Mouse (Mus musculus) B cell, adult 62 days (primary cell): Measurements from ENCODE around the gene Lix1. TPM values are rescaled to one million over a fixed set of nuclear protein-coding genes. Genes with fewer than 3 reads are reported as not detected.

Experiments used
- total RNA-seq: library from RNA; stranded (reverse); gene quantifications from 4 replicates; pipeline ENCODE4 v1.2.4, GENCODE M21; 2023

Lix1 gene
- total RNA-seq, result 0.20 TPM in 1 of 4 replicates, not detected in the others

DNA sequence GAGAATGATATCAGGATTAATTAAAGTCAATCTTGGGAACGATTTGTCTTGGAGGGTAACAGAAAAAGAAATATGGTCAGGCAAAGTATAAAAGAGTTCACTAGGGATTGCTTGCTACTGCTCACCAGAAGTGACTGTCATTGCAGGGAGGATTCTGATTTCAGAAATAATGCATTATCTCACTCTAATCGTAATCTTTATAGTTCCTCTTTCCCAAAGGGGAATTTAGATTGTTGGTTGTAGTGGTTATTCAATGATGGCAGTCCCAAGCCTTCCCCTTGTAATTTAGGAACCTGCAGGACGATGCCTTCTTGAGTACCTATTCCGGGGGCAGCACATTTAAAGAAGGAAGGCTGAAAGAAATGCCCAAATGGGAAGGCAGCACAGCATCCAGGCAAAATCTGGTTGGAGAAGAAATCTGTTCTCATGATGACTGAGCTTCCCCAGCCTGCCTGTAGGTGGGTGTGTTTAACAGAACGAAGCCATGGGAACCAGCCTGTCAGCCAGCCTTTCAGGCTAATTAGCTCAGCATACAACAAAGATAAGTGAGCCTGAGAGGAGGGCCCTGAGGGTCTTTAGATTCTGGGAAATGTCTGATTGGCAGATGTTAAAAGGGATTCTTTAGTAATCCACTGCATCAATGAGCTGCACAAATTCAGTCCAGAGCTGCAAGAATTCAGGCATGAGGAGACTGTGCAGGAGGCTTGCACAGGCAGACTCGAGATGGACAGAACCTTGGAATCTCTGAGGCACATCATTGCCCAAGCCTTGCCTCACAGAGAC is at the start of gene Lix1:
Gene Lix1, plus strand, starts transcription at position 451 of the 783 bp plus-strand sequence.

DNA sequence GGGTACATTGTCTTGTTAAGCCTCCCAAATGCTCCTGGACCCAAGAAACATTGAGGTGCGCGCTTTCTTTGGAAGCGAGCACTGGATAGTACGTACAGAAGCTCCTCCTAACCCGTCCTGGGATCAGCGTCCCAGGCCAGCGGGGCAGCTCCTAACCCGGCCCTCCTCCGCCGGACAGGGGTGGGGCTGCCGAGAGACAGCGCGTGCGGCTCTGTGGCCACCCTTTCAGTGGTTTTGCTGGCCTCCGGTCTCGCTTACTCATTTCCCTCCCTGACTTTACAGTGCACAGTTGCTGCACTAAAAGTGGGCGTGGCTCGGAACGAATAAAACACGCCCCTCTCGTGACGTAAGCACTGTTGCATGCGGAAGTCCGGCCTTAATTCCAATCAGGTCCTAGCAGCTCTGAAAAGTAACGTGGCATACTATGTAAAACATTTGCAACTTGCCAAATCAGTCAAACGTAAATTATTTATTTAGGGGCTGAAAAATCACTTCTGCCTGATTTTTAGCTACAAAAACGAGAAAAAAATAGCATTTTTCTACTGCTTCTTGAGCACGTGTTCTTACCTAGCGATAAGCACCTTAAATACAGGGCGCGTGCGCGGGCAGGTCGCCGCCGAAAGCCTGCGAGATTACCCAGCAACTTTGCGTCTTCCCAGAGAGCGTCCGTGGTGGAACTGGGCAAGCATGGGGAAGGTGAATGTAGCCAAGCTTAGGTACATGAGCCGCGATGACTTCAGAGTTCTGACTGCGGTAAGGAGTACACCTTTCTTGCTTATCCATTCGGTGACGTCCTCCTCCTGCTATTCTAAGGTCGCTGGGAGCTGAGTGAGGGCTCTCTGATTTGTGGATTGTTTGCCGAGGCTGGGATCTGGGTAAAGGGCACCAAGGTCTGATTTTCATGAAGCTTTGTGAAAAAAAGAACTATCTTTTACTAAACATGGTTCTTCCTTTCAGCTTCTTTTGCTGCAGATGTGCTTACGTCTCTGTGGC is 28.3 kb upstream of the Lix1 start, which contains the start of gene Riok2:
Gene Riok2, plus strand, starts transcription at position 392 of the 993 bp plus-strand sequence.

Other genes starting within 250 kb of the Lix1 start
- gene Riok2, start 28.4 kb upstream of the Lix1 start, total RNA-seq, result 19.9 to 20.8 TPM (median 20.4 TPM) in 4 replicates
- gene Lnpep, start 222.4 kb downstream of the Lix1 start, total RNA-seq, result 144 to 174 TPM (median 163 TPM) in 4 replicates